In genomic region chr19:26355054-26355453, GRCm38 (mm10) we compare ENCODE assay signal across 19 mouse cellular contexts.
"Had no signal": no experiment of that assay in that cellular context is flagged by ENCODE, and none has a peak within 500 bp of the region (broad histone marks: within the 10 kb centered on the region; RNA-seq: fewer than 3 reads in every experiment).

No protein-coding gene starts in this region.

- H3K9ac ChIP-seq: lung, embryonic 15.5 days; midbrain, embryonic 12.5 days; neural tube, embryonic 13.5 days; neural tube, embryonic 15.5 days had no signal

- H3K9me3 ChIP-seq: lung, embryonic 15.5 days; midbrain, embryonic 10.5 days; midbrain, embryonic 12.5 days; neural tube, embryonic 13.5 days; neural tube, embryonic 15.5 days had no signal

- H3K36me3 ChIP-seq: lung, embryonic 15.5 days; midbrain, embryonic 10.5 days; midbrain, embryonic 12.5 days; neural tube, embryonic 13.5 days; neural tube, embryonic 15.5 days had no signal

- DNase-seq: lung, adult 18-20 months; lung, postnatal 14 days; lung, postnatal 36 days; midbrain, embryonic 14.5 days; retina, postnatal 1 day; right cerebral cortex, adult 18-20 months; right cerebral cortex, postnatal 25 days; right cerebral cortex, postnatal 4 days; spleen, adult 18-20 months; thymus, adult 18-20 months; thymus, postnatal 14 days; thymus, postnatal 36 days had no signal

- H3K4me3 ChIP-seq: lung, embryonic 15.5 days; midbrain, embryonic 10.5 days; midbrain, embryonic 12.5 days; myocyte; neural tube, embryonic 13.5 days; neural tube, embryonic 15.5 days had no signal

- H3K27ac ChIP-seq: lung, embryonic 15.5 days; midbrain, embryonic 10.5 days; midbrain, embryonic 12.5 days; neural tube, embryonic 13.5 days; neural tube, embryonic 15.5 days had no signal

- H3K27me3 ChIP-seq: lung, embryonic 15.5 days; midbrain, embryonic 12.5 days; neural tube, embryonic 13.5 days; neural tube, embryonic 15.5 days had no signal

- H3K4me2 ChIP-seq: lung, embryonic 15.5 days; midbrain, embryonic 12.5 days; neural tube, embryonic 13.5 days; neural tube, embryonic 15.5 days had no signal

- H3K4me1 ChIP-seq: lung, embryonic 15.5 days; midbrain, embryonic 10.5 days; midbrain, embryonic 12.5 days; neural tube, embryonic 13.5 days; neural tube, embryonic 15.5 days had no signal

- ATAC-seq: midbrain, embryonic 16.5 days had no signal
